Mouse (Mus musculus) ES-E14 (cell line): ENCODE measurements around the gene Gm10234. TPM values are rescaled to one million over a fixed set of nuclear protein-coding genes. Genes with fewer than 3 reads are reported as not detected.

Experiments used
- DNase-seq: peaks from one replicate; pipeline ENCODE4 v3.0.0-alpha.2; 2013; ENCODE audit warnings: low read depth, low spot score
- H3K27ac ChIP-seq: 2 replicates; pipeline ENCODE4 v1.5.1; 2012; ENCODE audit warnings: low read depth, mild to moderate bottlenecking, low read length, moderate library complexity, mixed read lengths; ENCODE audit not compliant: poor library complexity, insufficient read depth, severe bottlenecking
- H3K36me3 ChIP-seq: 2 replicates; pipeline ENCODE4 v1.6.1; 2012; ENCODE audit warnings: mild to moderate bottlenecking, low read length, moderate library complexity, mixed read lengths; ENCODE audit not compliant: control insufficient read depth, poor library complexity, insufficient read depth, severe bottlenecking
- H3K4me1 ChIP-seq, 2 experiments: fragments of 150-350 bp in 1 of 2; sonication (generic) in 1 of 2; 2 replicates each; pipeline ENCODE4 v1.6.1; 2012; ENCODE audit warnings: low read length in 2 of 2, mild to moderate bottlenecking in 1 of 2, mixed read lengths in 1 of 2; ENCODE audit not compliant: control insufficient read depth in 2 of 2, insufficient read depth in 2 of 2, poor library complexity in 1 of 2
- H3K4me3 ChIP-seq, 2 experiments: fragments of 150-350 bp in 1 of 2; sonication (generic) in 1 of 2; 2 replicates each; pipeline ENCODE4 v1.5.1; 2012; ENCODE audit warnings: low read length in 2 of 2, low read depth in 1 of 2, mild to moderate bottlenecking in 1 of 2, mixed read lengths in 1 of 2; ENCODE audit not compliant: insufficient read depth in 1 of 2, poor library complexity in 1 of 2, severe bottlenecking in 1 of 2
- H3K9ac ChIP-seq: 2 replicates; pipeline ENCODE4 v1.6.1; 2012; ENCODE audit warnings: low read depth, mild to moderate bottlenecking, low read length, mixed read lengths; ENCODE audit not compliant: poor library complexity, insufficient read depth, severe bottlenecking
- H3K9me3 ChIP-seq: fragments of 150-350 bp; sonication (generic); 2 replicates; pipeline ENCODE4 v1.6.1; 2012; ENCODE audit warnings: low read depth, mild to moderate bottlenecking, low read length; ENCODE audit not compliant: control insufficient read depth, insufficient read depth
- CHD2 ChIP-seq: IDR thresholded peaks from 2 replicates; pipeline ENCODE4 v1.6.1; 2014; ENCODE audit warnings: mild to moderate bottlenecking, low read depth, low read length, inconsistent platforms
- HCFC1 ChIP-seq: IDR thresholded peaks from 2 replicates; pipeline ENCODE4 v1.6.1; 2012; ENCODE audit warnings: low read length, inconsistent platforms, borderline replicate concordance; ENCODE audit not compliant: insufficient read depth
- MAFK ChIP-seq: IDR thresholded peaks from 2 replicates; pipeline ENCODE4 v1.6.1; 2014; ENCODE audit warnings: mild to moderate bottlenecking, low read depth, low read length, inconsistent platforms; ENCODE audit not compliant: insufficient read depth
- ZC3H11A ChIP-seq: IDR thresholded peaks from 2 replicates; pipeline ENCODE4 v1.6.1; 2012; ENCODE audit warnings: low read depth, mild to moderate bottlenecking, inconsistent platforms, low read length, borderline replicate concordance
- ZNF384 ChIP-seq: IDR thresholded peaks from 2 replicates; pipeline ENCODE4 v1.6.1; 2012; ENCODE audit warnings: low read depth, low read length, inconsistent platforms
- in situ Hi-C, 2 experiments: fragments of 600-800 bp; cut with MboI; formaldehyde crosslinking; loops; one replicate each; pipeline ENCODE4 v1.15.1; 2025; ENCODE audit warnings: low sequenced_read_pairs in 2 of 2, inconsistent platforms in 1 of 2; ENCODE audit not compliant: unreplicated experiment in 2 of 2
- total RNA-seq: library from RNA; depleted of rRNA; stranded (reverse); fragments of 300-350 nt; gene quantifications from 2 replicates; pipeline ENCODE4 v1.2.3, GENCODE M21; 2012; rRNA removed

The Gm10234 gene
- total RNA-seq, 1 experiment: not detected

GRCm38 (mm10) chr6:95360084-95360483 is 38.2 kb downstream of the Gm10234 start:
- no peaks in the 10 kb centered on the region for H3K4me1 ChIP-seq
- no peak overlapping the region for H3K9ac ChIP-seq
- no peaks in the 10 kb centered on the region for H3K9me3 ChIP-seq
- TF ChIP-seq ZC3H11A (no peak), CHD2 (no peak), ZNF384 (no peak), MAFK (no peak), HCFC1 (no peak)
- H3K36me3 ChIP-seq: no peaks in the 10 kb centered on the region
- DNase-seq: no peak
- H3K27ac ChIP-seq: no peak overlapping the region
- no peak overlapping the region for H3K4me3 ChIP-seq
- in situ Hi-C loops: no loop called here

DNA sequence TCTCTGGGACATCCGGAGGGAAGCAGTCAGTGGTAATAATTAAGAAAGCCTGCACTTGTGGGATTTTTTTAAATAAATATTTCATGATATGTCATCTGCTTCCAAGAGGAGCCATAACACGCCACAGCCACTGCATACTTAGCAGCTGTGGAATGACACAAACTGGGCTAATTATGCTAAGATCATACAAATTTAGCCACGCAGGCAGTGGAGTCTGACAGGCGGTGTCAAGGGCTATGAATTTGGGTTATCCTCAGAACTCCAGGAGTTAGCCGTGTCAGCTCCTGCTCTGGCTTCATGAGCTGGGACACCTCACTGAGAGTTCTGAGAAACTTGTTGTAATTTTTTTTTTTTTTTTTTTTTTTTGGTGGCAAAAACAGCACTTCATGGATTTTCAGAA is 40.8 kb downstream of the Gm10234 start:
- Histone ChIP-seq H3K4me3 (no peak overlapping the region), H3K9ac (no peak overlapping the region), H3K4me1 (no peaks in the 10 kb centered on the region), H3K9me3 (no peaks in the 10 kb centered on the region), H3K36me3 (no peaks in the 10 kb centered on the region), H3K27ac (no peak overlapping the region)
- in situ Hi-C loops: no loop called here
- TF ChIP-seq ZNF384 (no peak), HCFC1 (no peak), MAFK (no peak), ZC3H11A (no peak), CHD2 (no peak)
- DNase-seq: no peak

- no peak for TF ChIP-seq ZC3H11A
- no peaks in the 10 kb centered on the region for H3K36me3 ChIP-seq
- H3K9ac ChIP-seq: no peak overlapping the region
- H3K4me1 ChIP-seq: no peaks in the 10 kb centered on the region
- no peak overlapping the region for H3K27ac ChIP-seq
- H3K9me3 ChIP-seq: no peaks in the 10 kb centered on the region
- no peak for DNase-seq
- in situ Hi-C loops: no loop called here
- no peak overlapping the region for H3K4me3 ChIP-seq
These were observed 49.9 kb downstream of the Gm10234 start for GRCm38 (mm10) chr6:95371811-95372210.

Other genes starting within 250 kb of the Gm10234 start
- 17.7 and 21.6 TPM in 2 replicates for gene Kbtbd8, start 204.9 kb upstream of the Gm10234 start, total RNA-seq